21 mouse cellular contexts compared by ENCODE assay signal in genomic region chr7:101026836-101027235, GRCm38 (mm10).
"Had no signal": no experiment of that assay in that cellular context is flagged by ENCODE, and none has a peak within 500 bp of the region (broad histone marks: within the 10 kb centered on the region; RNA-seq: fewer than 3 reads in every experiment).

No protein-coding gene starts in this region.

- H3K9me3 ChIP-seq: limb, embryonic 10.5 days; limb, embryonic 13.5 days; liver, embryonic 13.5 days; midbrain, embryonic 10.5 days; midbrain, embryonic 13.5 days; neural tube, embryonic 13.5 days; stomach, embryonic 15.5 days had no signal

- H3K27ac ChIP-seq: kidney, postnatal 0 days; layer of hippocampus, adult 2 months; limb, embryonic 10.5 days; limb, embryonic 13.5 days; liver, embryonic 13.5 days; midbrain, embryonic 10.5 days; midbrain, embryonic 13.5 days; neural tube, embryonic 13.5 days; stomach, embryonic 15.5 days had no signal

- H3K9ac ChIP-seq: limb, embryonic 13.5 days; liver, embryonic 13.5 days; midbrain, embryonic 13.5 days; neural tube, embryonic 13.5 days; stomach, embryonic 15.5 days had no signal

- ATAC-seq: intestine, postnatal 0 days; midbrain, embryonic 13.5 days; midbrain, embryonic 16.5 days had no signal

- H3K4me1 ChIP-seq: midbrain, embryonic 13.5 days; neural tube, embryonic 13.5 days; stomach, embryonic 15.5 days had no signal

- DNase-seq: kidney, adult 2 months; kidney, postnatal 25 days; layer of hippocampus, adult 9-11 months; liver; liver, embryonic 13.5 days; retina, postnatal 1 day; right cerebral cortex, postnatal 25 days; spleen, adult 18-20 months; thymus, postnatal 36 days had no signal

- H3K4me2 ChIP-seq: limb, embryonic 13.5 days; liver, embryonic 13.5 days; midbrain, embryonic 13.5 days; neural tube, embryonic 13.5 days; stomach, embryonic 15.5 days had no signal

- H3K4me3 ChIP-seq: layer of hippocampus, adult 2 months; limb, embryonic 10.5 days; limb, embryonic 13.5 days; liver, embryonic 13.5 days; megakaryocyte, embryonic 14.5 days; midbrain, embryonic 10.5 days; midbrain, embryonic 13.5 days; myocyte; neural tube, embryonic 13.5 days; stomach, embryonic 15.5 days had no signal

- H3K27me3 ChIP-seq: limb, embryonic 13.5 days; liver, embryonic 13.5 days; midbrain, embryonic 13.5 days; neural tube, embryonic 13.5 days; stomach, embryonic 15.5 days had no signal

- H3K36me3 ChIP-seq: limb, embryonic 10.5 days; limb, embryonic 13.5 days; liver, embryonic 13.5 days; midbrain, embryonic 10.5 days; midbrain, embryonic 13.5 days; neural tube, embryonic 13.5 days; stomach, embryonic 15.5 days had no signal
